Mouse (Mus musculus) heart, postnatal 4 days (tissue): ENCODE results near the gene Lhx2. TPM values are rescaled to one million over a fixed set of nuclear protein-coding genes. Genes with fewer than 3 reads are reported as not detected.
A peak's percentile ranks its signal among the peaks of the same experiment; 100 is the strongest.

Experiments used
- DNase-seq: peaks from one replicate; pipeline ENCODE4 v3.0.0; 2021
- total RNA-seq, 2 experiments: library from RNA; stranded (reverse); gene quantifications; 2 replicates each; pipeline ENCODE4 v1.2.3; 2021

Gene Lhx2
- total RNA-seq, 2 experiments from 2014 or later, result 0.29 to 1.2 TPM

- DNase-seq, result no peak
Observed at GRCm38 (mm10) chr2:38346881-38347764, 8.0 kb downstream of the Lhx2 start.

GRCm38 (mm10) chr2:38347811-38348551 is 8.9 kb downstream of the Lhx2 start:
- no peak for DNase-seq

DNA sequence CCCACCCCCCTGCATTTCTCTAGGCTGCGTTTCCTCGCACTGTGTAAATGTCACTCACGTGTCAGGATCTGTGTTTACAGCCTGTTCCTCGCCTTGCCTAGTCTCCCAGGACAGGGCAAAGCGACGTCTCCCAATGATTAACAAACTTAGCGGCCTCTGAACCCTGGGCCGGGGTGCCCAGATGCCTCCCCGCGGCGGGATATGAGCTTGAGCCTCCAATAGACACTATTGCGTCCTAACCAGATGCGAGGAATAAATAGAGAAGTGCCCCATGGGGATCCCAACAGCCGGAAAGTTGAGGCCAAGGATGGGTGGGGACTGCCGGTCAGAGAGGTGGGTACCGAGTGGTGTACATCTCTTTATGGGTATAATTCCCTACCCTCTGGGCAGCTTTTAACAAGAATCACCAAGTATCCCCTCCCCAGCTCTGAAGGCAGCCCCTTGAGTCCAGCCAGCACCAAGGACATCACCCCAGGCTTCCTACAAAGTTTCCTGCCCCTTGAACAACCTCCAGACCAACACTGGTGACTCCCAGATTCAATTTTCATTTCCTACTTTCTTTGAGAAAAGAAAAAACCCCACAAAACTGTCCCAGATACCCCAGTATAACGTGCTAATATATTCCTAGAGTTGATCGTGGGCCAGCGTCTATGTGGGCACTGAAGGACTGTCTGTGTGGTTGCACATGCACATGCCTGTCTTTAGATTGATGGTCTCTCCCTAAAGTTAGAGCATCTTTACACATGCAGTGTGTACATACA is 9.8 kb downstream of the Lhx2 start:
- DNase-seq, result no peak

GRCm38 (mm10) chr2:38349447-38350350 is 10.6 kb downstream of the Lhx2 start:
- no peak for DNase-seq

DNA sequence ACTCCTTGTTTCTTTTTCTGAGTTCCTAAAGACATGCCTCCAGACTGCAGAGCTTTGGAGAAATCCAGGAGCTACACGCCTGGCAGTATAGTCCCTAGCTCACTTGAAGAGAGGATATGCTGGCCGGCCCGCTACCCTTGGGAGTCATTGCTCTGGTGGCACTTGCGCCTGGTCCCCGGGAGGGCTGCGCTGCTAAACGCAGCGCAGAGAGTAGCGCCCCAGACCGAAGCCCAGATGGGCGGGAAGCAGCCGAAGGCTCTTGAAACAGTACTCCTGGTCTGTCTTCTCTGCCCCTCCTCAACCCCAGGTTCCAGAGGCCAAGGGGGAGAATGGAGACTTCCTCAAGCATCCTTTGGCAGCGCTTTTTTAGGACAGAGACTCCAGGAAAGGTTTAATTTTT is 11.3 kb downstream of the Lhx2 start:
- DNase-seq, result no peak

- DNase-seq, result peak; percentile 82
Observed at GRCm38 (mm10) chr2:38350796-38351195, 11.7 kb downstream of the Lhx2 start.

DNA sequence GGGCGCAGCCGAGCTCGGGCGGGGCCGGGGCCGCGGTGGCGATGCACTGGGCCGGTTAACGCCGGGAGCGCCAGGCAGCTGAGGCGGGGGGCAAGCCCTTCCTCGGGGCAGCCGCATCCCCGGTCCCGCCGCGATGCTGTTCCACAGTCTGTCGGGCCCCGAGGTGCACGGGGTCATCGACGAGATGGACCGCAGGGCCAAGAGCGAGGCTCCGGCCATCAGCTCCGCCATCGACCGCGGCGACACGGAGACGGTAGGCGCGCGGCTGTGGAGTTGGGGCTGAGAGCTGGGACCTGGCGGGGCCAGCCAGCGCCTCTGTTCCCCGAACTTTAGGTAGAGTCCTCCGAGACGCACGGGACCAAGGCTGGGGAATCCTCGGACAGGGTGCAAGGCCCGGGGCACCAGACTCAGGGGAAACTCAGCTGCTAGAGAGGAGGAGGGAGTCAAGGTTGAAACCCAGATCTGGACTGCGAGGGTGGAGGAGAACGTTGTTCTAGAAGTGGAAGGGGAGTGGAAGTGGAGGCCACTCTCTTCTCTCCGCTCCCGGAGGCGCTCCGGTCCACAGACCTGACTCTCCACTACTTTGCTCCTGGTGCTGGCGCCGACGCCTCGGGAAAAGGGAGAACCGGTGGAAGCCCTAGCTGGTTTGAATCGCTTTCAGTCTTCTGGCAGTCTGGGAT is 12.7 kb downstream of the Lhx2 start:
- DNase-seq, result no peak

DNA sequence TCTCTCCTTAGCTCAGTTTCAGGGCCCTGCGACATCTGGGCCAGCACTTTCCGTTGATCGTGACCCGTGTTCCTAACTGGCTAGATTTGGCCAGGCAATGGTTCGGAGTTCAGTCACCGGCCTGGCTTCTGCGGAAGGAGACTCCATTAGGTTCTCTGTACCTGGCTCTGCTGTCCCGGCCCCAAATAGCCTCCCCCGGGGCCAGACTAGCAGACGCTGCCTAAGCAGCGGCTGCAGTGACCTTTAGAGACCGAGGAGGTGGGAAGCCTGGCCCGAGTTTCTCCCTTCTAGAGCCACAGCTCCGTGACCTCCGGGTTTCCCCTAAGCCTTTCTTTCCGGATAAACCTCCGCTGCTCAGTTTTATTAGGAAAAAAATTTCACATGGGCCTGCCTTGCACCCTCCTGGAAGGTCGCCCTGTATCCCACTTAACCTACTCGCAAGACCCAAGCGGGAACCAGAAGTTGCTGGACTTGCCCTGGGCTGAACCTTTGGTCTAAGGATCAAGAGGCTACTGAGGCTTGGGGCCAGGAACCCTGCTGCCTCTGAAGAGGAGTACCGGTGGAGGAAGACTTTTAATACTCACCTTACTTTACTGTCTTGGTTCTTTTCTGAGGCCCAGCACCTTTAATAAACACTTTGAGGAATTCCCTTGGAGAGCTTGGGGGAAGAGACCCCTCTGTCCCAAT is 13.4 kb downstream of the Lhx2 start:
- no peak for DNase-seq

GRCm38 (mm10) chr2:38353008-38353379 is 13.9 kb downstream of the Lhx2 start:
- DNase-seq, result no peak

- no peak for DNase-seq
Observed at GRCm38 (mm10) chr2:38353664-38354063, 14.6 kb downstream of the Lhx2 start.

DNA sequence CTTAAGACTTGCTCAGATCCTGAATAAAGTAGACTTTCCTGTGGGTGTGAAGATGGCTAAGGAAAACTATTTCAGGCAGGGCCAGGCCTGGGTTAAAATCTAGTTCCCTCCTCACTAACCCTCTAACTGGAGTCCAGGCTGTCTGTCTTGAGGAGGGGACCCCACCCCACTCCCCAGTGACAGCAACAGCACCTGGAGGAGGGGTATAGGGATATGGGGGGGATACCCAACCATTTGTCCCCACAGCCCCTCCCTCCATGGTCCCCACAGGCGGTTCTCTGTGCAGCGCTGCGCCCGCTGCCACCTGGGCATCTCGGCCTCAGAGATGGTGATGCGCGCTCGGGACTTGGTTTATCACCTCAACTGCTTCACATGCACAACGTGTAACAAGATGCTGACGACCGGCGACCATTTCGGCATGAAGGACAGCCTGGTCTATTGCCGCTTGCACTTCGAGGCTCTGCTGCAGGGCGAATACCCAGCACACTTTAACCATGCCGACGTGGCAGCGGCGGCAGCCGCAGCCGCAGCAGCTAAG is 15.2 kb downstream of the Lhx2 start:
- DNase-seq, result no peak

DNA sequence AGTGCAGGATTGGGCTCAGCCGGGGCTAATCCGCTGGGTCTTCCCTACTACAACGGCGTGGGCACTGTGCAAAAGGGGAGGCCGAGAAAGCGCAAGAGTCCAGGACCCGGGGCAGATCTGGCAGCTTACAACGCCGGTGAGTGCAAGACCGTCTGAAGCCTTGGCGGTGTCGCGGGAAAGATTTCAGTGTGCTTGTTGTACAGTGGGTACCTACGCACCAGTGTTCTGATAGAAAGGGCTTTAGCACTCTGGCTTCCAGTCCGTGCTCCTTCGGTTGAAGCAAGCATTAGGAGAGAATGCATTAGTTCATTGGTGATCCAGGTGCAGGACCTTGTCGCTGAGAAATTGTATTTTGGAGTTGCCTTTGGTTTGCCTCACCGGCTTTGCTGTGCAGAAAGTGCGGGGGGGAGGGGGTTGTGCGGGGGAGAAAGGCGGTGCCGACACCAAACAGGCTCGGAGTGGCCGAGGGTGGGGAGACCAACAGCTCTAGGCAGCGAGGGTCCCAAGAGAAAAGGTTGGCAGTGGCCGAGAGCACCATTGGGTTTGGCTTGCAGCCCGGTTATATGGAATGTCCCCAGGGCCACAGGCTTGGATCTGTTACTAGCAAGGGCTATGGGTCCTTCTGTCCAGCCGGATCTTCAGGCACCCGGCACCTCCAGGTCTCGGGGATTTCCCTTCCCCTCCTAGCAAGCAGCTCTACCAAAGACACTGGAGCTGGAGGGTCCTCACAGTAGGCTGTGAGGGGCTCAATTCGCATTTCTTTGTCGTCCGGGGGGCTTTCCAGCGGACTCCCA is 15.8 kb downstream of the Lhx2 start:
- no peak for DNase-seq

DNA sequence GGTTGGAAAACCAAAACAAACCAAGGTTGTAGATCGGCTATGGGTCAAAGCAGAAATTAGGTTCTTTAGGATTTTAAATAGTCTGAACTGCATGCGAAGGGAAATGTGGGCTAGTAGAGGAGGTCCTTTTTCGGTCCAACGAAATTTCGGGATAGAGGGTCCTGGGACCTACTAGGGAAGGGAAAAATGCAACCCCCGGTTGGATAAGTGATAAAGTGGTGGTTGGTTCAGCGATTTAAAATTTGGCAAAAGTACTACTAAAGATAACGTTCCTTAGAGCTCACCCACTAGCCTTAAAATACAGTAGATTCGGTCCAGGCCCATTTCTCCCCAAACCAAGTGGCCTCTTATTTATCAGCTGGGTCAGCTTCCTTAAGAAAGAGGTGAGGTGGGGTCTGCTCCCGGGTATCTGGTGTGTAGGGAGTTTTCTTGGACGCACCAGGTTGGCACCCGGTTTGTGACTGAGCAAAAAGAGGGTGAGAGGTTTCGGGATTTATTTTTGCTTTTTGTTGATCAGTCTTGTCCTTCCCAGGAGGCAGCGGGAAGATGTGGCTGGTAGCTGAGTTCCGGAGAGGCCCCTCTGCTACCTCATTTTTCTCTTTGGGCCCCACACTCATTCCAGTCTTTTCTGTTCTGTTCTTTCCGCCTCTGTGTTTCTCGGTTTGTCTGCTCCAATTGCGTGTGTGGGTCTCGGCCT is 16.8 kb downstream of the Lhx2 start:
- DNase-seq, result no peak

DNA sequence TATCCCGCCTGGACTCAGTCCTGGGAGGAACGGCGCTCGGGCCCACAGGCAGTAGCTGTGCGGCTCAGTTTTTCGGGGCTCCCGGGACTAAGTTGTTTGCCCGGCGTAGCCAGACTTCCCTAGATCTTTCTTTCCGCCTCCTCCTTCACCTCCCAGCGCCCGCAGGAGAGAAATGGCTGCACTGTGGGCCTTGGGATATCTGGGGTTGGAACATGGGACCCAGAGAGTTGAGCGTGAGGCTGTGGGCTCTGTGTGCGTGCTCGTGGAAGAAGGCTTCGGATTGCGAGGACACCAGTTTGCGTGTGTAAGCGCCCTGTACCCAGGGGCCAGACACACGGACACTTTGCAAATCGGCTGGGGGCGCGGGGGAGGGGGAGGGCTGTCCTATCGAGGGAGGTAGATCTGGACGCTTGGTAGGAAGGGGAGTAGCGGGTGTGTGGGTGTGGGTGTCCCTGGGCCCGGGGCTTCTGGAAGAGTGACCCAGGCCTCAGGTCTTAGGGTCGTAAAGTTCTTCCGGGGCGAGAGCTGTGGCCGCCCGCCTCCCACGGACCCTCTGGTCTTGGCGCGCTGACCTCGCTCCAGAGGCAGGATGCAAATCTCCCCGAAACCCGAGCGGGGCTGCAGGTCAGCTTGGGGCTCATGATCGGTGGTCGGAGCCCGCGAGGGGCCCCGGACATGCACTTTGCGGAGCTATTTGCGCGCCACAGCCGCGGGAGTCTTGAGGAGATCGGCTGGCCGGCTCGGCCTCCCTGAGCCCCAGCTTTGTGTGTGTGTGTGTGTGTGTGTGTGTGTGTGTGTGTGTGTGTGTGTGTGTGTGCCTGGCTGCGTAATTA is 17.6 kb downstream of the Lhx2 start:
- no peak for DNase-seq

DNA sequence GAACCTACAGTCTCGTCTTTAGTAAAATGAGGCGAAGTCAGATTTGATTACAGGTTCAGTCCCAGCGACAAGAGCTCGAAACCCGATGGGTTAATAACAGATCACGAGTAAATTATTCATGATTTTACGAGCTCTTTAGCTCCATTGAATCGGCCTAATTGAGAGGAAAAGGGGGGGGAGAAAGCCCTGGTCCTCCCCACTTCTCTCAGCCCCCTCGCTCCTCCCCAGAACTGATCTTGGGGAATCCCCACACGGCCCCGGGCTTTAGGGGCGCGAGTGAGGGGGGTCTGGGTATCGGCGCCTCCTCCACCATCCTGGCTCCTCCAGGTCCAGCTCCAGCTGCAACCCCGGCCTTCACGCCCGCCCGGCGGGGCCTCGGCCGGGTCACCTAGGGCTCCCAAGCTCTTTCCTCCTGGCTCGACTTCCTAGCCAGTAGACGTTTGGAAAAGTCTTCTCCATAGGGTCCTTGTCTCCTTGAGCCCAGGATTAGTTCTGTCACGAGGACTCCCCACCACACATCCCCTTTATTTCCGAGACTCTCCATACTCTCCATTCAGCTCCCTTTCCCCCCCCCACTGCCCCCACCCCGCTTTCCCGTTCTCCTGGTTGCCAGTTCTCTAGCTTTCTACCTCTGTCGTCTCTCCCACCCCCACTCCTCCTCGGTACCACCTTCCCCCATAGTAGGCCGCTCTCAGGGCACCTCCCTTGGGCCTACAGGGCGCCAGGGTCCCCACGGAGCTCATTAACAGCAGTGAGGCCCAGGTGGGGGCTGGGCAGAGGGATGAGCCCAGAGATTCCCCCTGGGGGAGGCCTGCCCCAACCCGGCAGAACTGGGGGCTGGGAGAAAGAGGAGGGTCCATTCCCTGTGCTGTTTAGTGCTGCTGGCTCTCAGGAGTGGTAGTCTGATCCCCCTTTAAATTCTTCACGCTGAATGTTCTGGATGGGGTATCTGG is 18.5 kb downstream of the Lhx2 start:
- DNase-seq, result no peak

GRCm38 (mm10) chr2:38358611-38359010 is 19.5 kb downstream of the Lhx2 start:
- DNase-seq, result no peak

DNA sequence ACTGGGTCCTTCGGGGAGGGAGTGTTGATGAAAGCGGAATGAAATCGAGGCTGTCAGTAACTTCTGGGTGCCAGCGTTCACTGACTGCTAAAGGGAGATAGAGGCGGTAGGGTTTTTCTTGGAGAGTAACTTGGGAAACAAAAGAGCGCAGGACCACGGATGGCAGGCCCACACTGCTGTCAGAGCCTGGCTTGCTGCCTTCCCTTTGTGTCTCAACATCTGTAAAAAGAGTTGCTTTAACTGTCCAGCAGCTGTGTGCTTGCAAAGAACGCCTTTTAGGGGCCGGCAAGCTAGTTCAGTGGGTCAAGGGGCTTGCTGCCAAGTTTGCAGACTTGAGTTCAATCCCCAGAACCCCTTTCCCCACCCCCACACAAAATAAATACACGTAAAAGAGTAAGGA is 20.1 kb downstream of the Lhx2 start:
- DNase-seq, result no peak
